Mouse (Mus musculus) megakaryocyte, embryonic 14.5 days (primary cell): Measurements from ENCODE around the gene Slc44a2. TPM values are rescaled to one million over a fixed set of nuclear protein-coding genes. Genes with fewer than 3 reads are reported as not detected.

Source experiments
- H3K27me3 ChIP-seq: replicated peaks from 2 replicates; pipeline ENCODE3; 2012; ENCODE audit warnings: inconsistent platforms
- H3K36me3 ChIP-seq: replicated peaks from 2 replicates; pipeline ENCODE3; 2012; ENCODE audit warnings: low read length, inconsistent platforms, mixed read lengths
- H3K4me1 ChIP-seq: 2 replicates; pipeline ENCODE4 v1.6.1; 2012; ENCODE audit warnings: inconsistent platforms
- H3K4me3 ChIP-seq: replicated peaks from 2 replicates; pipeline ENCODE3; 2012; ENCODE audit warnings: moderate library complexity, mild to moderate bottlenecking, inconsistent platforms
- H3K9me3 ChIP-seq: 2 replicates; pipeline ENCODE4 v1.6.1; 2012; ENCODE audit warnings: inconsistent platforms
- FLI1 ChIP-seq: IDR thresholded peaks from 2 replicates; pipeline ENCODE4 v1.6.1; 2012; ENCODE audit warnings: low read length, inconsistent platforms, mixed read lengths
- GATA1 ChIP-seq: IDR thresholded peaks from 3 replicates; pipeline ENCODE4 v1.6.1; 2012; ENCODE audit warnings: mixed read lengths, low read length, inconsistent platforms, borderline replicate concordance
- polyA plus RNA-seq: library from polyadenylated mRNA; stranded (reverse); fragments of >175 nt; gene quantifications from 2 replicates; pipeline ENCODE4 v1.2.3, GENCODE M21; 2012; ENCODE audit warnings: low replicate concordance; ENCODE audit not compliant: insufficient read depth

The Slc44a2 gene
- polyA plus RNA-seq, 1 experiment: 61.6 TPM

- Histone ChIP-seq H3K4me1 (peaks cover 85% of the 10 kb centered on the region), H3K4me3 (peak overlapping the region; percentile 14), H3K27me3 (no peaks in the 10 kb centered on the region), H3K9me3 (no peaks in the 10 kb centered on the region), H3K36me3 (peaks cover 47% of the 10 kb centered on the region)
- TF ChIP-seq GATA1: no peak; the same call in 2 of the 3 replicates
- TF ChIP-seq FLI1: no peak
Observed at GRCm38 (mm10) chr9:21331365-21332140, 11.1 kb downstream of the Slc44a2 start.

GRCm38 (mm10) chr9:21332161-21333061 is 11.9 kb downstream of the Slc44a2 start:
- TF ChIP-seq GATA1: no peak
- no peak for TF ChIP-seq FLI1
- H3K36me3 ChIP-seq: peaks cover 55% of the 10 kb centered on the region
- no peaks in the 10 kb centered on the region for H3K27me3 ChIP-seq
- H3K4me3 ChIP-seq: peak overlapping the region; percentile 72
- peaks cover 87% of the 10 kb centered on the region for H3K4me1 ChIP-seq
- no peaks in the 10 kb centered on the region for H3K9me3 ChIP-seq

GRCm38 (mm10) chr9:21333523-21333922 is 13.0 kb downstream of the Slc44a2 start:
- Histone ChIP-seq H3K36me3 (peaks cover 59% of the 10 kb centered on the region), H3K4me1 (peaks cover 87% of the 10 kb centered on the region), H3K27me3 (no peaks in the 10 kb centered on the region), H3K4me3 (peak overlapping the region; percentile 67), H3K9me3 (no peaks in the 10 kb centered on the region)
- TF ChIP-seq FLI1 (no peak), GATA1 (no peak)

- no peak overlapping the region for H3K4me3 ChIP-seq
- H3K27me3 ChIP-seq: no peaks in the 10 kb centered on the region
- H3K9me3 ChIP-seq: no peaks in the 10 kb centered on the region
- peaks cover 82% of the 10 kb centered on the region for H3K4me1 ChIP-seq
- H3K36me3 ChIP-seq: peaks cover 68% of the 10 kb centered on the region
- TF ChIP-seq GATA1: no peak
- TF ChIP-seq FLI1: no peak
Observed at GRCm38 (mm10) chr9:21334747-21335146, 14.2 kb downstream of the Slc44a2 start.

- Histone ChIP-seq H3K9me3 (no peaks in the 10 kb centered on the region), H3K36me3 (peaks cover 68% of the 10 kb centered on the region), H3K4me3 (no peak overlapping the region), H3K27me3 (no peaks in the 10 kb centered on the region), H3K4me1 (peaks cover 82% of the 10 kb centered on the region)
- TF ChIP-seq GATA1 (no peak), FLI1 (no peak)
Observed at GRCm38 (mm10) chr9:21335391-21335790, 14.9 kb downstream of the Slc44a2 start.

GRCm38 (mm10) chr9:21336491-21336890 is 16.0 kb downstream of the Slc44a2 start:
- Histone ChIP-seq H3K4me3 (no peak overlapping the region), H3K27me3 (no peaks in the 10 kb centered on the region), H3K9me3 (no peaks in the 10 kb centered on the region), H3K36me3 (peaks cover 74% of the 10 kb centered on the region), H3K4me1 (peaks cover 85% of the 10 kb centered on the region)
- no peak for TF ChIP-seq GATA1
- no peak for TF ChIP-seq FLI1

GRCm38 (mm10) chr9:21337652-21338051 is 17.2 kb downstream of the Slc44a2 start:
- no peak for TF ChIP-seq FLI1
- no peak for TF ChIP-seq GATA1
- Histone ChIP-seq H3K36me3 (peaks cover 86% of the 10 kb centered on the region), H3K27me3 (no peaks in the 10 kb centered on the region), H3K9me3 (no peaks in the 10 kb centered on the region), H3K4me1 (peaks cover 88% of the 10 kb centered on the region), H3K4me3 (no peak overlapping the region)

- H3K9me3 ChIP-seq: no peaks in the 10 kb centered on the region
- H3K27me3 ChIP-seq: no peaks in the 10 kb centered on the region
- no peak for TF ChIP-seq GATA1
- TF ChIP-seq FLI1: no peak
- no peak overlapping the region for H3K4me3 ChIP-seq
- peaks cover 86% of the 10 kb centered on the region for H3K4me1 ChIP-seq
- peaks cover 96% of the 10 kb centered on the region for H3K36me3 ChIP-seq
Observed at GRCm38 (mm10) chr9:21340411-21340810, 19.9 kb downstream of the Slc44a2 start.

- H3K36me3 ChIP-seq: peaks cover 98% of the 10 kb centered on the region
Observed at GRCm38 (mm10) chr9:21346627-21347365, 26.3 kb downstream of the Slc44a2 start.

More at GRCm38 (mm10) chr9:21346627-21347365, 26.3 kb downstream of the Slc44a2 start:
- no peak for TF ChIP-seq FLI1
- TF ChIP-seq GATA1: no peak
- no peaks in the 10 kb centered on the region for H3K9me3 ChIP-seq
- H3K27me3 ChIP-seq: no peaks in the 10 kb centered on the region
- peaks cover 86% of the 10 kb centered on the region for H3K4me1 ChIP-seq
- no peak overlapping the region for H3K4me3 ChIP-seq
